Mouse (Mus musculus) macrophage (primary cell): ENCODE data around the gene Trpc5. TPM values are rescaled to one million over a fixed set of nuclear protein-coding genes. Genes with fewer than 3 reads are reported as not detected.

Source experiments
- H3K27ac ChIP-seq: fragments of 350-480 bp; formaldehyde crosslinking; 2 replicates; pipeline ENCODE4 v1.9.0; 2021
- H3K36me3 ChIP-seq: fragments of 350-480 bp; formaldehyde crosslinking; 2 replicates; pipeline ENCODE4 v1.9.0; 2021; ENCODE audit errors: inconsistent target
- H3K4me3 ChIP-seq: fragments of 350-480 bp; formaldehyde crosslinking; 2 replicates; pipeline ENCODE4 v1.9.0; 2021; ENCODE audit errors: inconsistent target
- H3K79me2 ChIP-seq: fragments of 350-480 bp; formaldehyde crosslinking; 2 replicates; pipeline ENCODE4 v1.9.0; 2021; ENCODE audit errors: inconsistent target
- WGBS: methylation state at CpG from one replicate; pipeline ENCODE4 v1.1.7; 2026; ENCODE audit warnings: inconsistent platforms; ENCODE audit not compliant: missing documents; 5-methylcytosine and 5-hydroxymethylcytosine counted together
- polyA plus RNA-seq: library from polyadenylated mRNA; stranded (reverse); fragments of 250-400 nt; gene quantifications from 3 replicates; pipeline ENCODE4 v1.2.4, GENCODE M21; 2018; ENCODE audit warnings: inconsistent platforms

Trpc5 gene
- polyA plus RNA-seq, 1 experiment from 2014 or later, result not detected

DNA sequence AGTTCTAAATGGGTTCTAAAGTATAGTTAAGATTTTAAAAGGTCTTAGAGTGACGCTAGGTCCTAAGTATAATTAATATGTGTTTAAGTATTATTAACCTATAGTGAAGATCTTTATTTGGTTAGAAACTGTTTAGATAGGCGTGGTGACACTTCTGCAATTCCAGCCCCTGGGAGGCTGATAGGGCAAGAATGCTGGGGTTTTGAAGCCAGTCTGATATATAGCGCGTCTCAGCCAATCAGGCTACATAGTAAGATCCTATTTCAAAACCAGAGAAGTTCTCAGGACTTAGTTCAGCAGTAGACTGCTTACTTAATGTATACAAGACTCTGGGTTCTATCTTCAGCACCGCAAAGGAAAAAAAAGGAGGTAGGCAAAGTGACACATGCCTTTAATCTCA, 231.7 kb downstream of the Trpc5 start, which contains the start of gene Trpc5os:
Gene Trpc5os (plus strand): TSS at position 301 of the 400 bp plus-strand sequence.
- Histone ChIP-seq H3K36me3 (no peaks in the 10 kb centered on the region), H3K79me2 (no peaks in the 10 kb centered on the region), H3K4me3 (no peak within 1 kb of the TSS), H3K27ac (no peak within 1 kb of the TSS)
- 94% methylated on average over 4 of the region's 5 CpGs for WGBS

DNA sequence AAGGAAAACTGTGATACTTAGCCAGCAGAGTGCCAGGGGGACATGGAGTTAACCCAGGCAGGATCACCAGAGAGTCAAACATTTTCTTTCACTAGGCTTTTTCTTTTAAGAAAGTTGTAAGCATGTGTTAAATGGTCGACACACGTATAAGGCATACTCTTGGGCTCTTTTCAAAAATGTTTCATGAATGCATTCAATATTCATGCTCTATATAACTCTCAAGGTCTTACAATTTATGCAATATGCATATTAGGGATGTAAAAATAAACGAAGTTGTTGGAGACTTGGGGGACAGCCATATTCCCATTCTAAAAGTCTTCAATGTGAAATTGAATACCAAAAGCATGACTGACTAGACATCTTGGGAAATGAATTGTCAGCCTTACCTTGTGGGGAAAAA, 264.1 kb downstream of the Trpc5 start:
- Histone ChIP-seq H3K79me2 (no peaks in the 10 kb centered on the region), H3K4me3 (no peak overlapping the region), H3K36me3 (no peaks in the 10 kb centered on the region), H3K27ac (no peak overlapping the region)
- WGBS, result 83% methylated on average over 3 of the region's 3 CpGs

DNA sequence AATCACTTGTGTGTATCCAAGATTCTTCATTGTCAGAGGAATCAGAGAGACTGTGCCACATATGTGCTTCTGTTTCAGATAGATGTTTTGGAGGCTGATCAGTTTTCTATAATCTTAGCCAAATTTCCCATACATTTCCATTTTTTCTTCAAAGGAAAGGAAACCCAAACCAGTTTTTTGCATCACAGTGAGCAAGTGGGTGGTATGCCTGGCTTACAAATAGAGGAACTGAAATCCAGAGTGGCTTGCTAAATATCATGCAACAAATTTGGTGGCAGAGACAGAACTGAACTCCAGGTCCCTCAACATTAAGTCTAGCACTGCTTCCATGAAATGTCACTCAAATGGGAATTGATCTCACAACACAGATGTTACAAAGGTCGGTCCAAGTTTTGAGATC, 266.9 kb downstream of the Trpc5 start:
- Histone ChIP-seq H3K4me3 (no peak overlapping the region), H3K79me2 (no peaks in the 10 kb centered on the region), H3K27ac (no peak overlapping the region), H3K36me3 (no peaks in the 10 kb centered on the region)
- WGBS, result 40% methylated on average over 1 of the region's 1 CpGs

DNA sequence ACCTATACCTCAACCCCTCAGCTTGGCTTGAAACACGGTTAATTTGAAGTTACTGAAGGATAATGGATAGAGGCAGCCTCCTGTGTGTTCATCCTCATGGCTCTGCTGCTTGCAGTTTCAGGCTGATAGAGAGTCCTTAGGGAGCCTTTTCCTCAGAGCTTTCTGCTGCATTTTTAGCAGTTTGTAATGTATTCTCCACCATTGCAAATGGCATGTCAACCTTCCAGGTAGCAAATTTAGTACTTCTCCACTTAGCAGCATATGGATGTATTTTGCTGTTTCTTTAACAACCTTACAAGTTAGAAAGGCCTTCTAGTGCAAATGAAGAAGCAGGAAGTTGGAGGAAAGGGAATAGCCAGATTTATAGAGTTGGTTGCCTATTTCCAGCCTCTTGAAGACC, 267.7 kb downstream of the Trpc5 start:
- no peaks in the 10 kb centered on the region for H3K79me2 ChIP-seq
- H3K36me3 ChIP-seq, result no peaks in the 10 kb centered on the region
- no peak overlapping the region for H3K4me3 ChIP-seq
- no peak overlapping the region for H3K27ac ChIP-seq
- WGBS, result 67% methylated on average over 1 of the region's 1 CpGs

DNA sequence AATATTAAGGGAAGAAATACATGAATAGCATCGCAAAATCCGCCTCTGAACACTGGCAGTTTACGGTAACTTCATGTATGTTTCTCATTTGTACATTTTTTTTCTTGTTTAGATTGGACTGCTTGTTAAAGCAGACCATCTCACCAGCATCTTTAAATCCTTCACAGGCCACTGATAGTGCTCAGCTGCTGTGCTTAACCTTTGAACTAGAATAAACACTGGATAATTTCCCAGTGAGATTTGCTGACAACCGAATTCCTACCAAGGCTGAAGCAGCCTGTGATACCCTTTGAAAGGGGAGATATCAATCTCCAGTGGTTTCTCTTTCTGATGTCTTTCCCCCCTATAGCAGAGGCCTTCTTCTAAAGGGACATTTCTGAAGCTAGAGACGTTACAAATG, 279.9 kb downstream of the Trpc5 start:
- H3K79me2 ChIP-seq, result no peaks in the 10 kb centered on the region
- H3K4me3 ChIP-seq, result no peak overlapping the region
- WGBS, result 90% methylated on average over 5 of the region's 5 CpGs
- no peak overlapping the region for H3K27ac ChIP-seq
- no peaks in the 10 kb centered on the region for H3K36me3 ChIP-seq

DNA sequence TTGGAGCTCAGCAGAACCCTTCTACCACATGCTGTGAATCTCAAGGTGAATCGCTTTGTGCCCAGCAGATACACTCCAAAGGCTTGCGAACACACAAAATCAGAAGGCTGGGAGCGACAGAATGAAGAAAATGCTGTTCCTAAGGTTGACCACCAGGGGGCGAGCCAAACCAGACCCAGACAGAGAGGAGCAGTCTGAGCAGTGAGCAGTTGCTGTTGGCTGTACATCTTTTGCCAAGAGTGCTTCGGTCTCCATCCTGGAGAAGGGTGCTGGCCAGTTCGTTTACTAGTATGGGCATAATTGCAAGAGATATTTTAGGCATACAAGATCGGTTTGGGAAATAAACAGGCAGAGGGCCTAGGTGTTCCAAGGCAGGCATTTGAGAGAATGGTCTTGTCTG, 284.5 kb downstream of the Trpc5 start:
- no peaks in the 10 kb centered on the region for H3K79me2 ChIP-seq
- WGBS, result 26% methylated on average over 6 of the region's 7 CpGs
- no peak overlapping the region for H3K27ac ChIP-seq
- H3K4me3 ChIP-seq, result no peak overlapping the region
- no peaks in the 10 kb centered on the region for H3K36me3 ChIP-seq

DNA sequence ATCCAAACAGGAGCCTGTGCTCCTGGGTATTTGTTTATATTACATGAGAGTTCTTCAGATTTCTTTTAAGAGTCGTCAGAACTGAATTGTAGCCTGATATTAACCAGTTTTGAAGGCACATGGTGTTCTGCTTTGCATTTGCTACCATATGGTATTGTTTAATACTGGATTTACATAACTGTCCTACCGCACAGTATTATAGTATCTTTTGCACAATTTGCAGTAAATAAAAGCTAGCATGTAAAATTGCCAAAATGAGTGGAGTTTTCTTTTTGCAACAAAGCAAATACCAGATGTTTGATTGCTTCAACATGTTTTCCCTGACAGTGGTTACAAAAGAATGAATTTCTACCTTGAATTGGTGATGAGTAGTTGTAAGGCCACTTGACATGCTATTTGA, 313.8 kb downstream of the Trpc5 start:
- 88% methylated on average over 2 of the region's 2 CpGs for WGBS
- Histone ChIP-seq H3K27ac (no peak overlapping the region), H3K79me2 (no peaks in the 10 kb centered on the region), H3K4me3 (no peak overlapping the region), H3K36me3 (no peaks in the 10 kb centered on the region)

DNA sequence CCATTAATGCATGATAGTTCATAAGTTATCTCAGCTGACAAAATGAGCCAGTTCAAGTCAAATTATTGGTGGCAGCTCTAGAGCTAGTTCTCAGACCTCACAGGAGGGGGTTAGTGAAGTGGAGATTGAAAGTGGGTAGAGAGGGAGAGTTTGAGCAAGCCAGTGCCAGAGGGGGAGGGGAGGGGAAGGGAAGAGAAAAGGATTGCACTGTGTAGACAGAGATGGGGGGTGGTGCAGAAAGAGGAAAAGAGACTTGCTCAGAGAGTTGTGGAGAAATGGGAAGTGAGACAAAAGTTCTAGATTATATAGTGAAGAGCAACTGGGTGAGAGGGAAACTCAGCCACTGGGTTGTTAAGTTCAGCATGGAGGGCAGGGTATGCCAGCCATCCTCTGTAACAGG, 349.6 kb downstream of the Trpc5 start:
- Histone ChIP-seq H3K4me3 (no peak overlapping the region), H3K27ac (no peak overlapping the region), H3K36me3 (no peaks in the 10 kb centered on the region), H3K79me2 (no peaks in the 10 kb centered on the region)

DNA sequence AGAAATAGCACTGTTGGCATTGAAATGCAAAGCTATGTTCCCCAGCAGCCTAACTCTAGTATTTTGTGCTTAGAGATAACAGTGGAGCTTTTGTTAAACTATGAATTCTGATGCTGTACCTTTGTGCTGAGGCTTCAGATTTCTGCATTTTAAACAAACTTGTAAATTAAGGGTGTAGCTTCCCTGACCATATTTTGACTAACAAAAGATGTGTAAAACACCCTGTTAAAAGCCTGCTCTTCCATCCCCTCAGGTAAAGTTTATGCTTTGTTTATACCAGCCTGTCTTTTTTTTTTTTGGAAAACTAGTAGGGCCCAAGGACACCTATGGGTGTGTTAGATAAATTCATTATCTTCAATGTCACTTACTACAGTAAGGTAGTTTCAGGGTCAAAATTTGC, 350.0 kb downstream of the Trpc5 start:
- Histone ChIP-seq H3K4me3 (no peak overlapping the region), H3K36me3 (no peaks in the 10 kb centered on the region), H3K27ac (no peak overlapping the region)

DNA sequence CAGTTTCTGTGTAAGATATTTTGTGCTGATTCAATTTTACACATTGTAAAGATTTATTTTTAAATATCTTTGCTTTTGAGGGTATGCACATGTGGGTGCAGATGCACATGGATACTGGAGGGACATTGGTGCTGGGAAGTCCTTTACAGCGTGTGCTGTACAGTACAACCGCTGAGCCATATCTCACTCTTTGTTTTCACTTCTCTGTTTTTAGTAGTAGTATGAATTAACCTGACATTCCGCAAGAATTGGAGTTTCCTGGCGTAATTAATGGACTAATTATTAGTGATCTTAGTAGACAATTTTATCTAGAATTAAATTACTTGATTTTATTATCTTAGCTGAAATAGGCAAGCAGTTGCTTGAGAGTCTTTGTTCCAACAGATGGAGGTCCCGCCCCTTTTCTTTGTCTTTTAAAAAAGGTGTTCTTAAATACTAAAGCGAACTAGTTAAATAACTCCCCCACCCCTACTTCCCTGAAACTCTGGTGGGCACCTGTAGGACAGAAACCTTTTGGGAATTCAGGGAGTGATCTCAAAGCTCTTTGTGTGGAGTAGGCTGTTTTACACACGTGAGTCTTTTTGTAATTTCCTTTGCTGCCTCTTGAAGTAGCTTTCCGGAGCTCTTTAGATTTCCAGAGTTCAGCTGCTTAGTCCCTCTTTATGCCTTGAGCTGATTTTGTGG, 352.5 kb downstream of the Trpc5 start:
- Histone ChIP-seq H3K36me3 (no peaks in the 10 kb centered on the region), H3K79me2 (no peaks in the 10 kb centered on the region), H3K4me3 (no peak overlapping the region), H3K27ac (no peak overlapping the region)
- WGBS, result 79% methylated on average over 8 of the region's 8 CpGs

More for the DNA sequence above, 350.0 kb downstream of the Trpc5 start:
- no peaks in the 10 kb centered on the region for H3K79me2 ChIP-seq

Other genes starting within 250 kb of the Trpc5 start
- not detected in 3 replicates for gene Trpc5os, start 231.6 kb downstream of the Trpc5 start, polyA plus RNA-seq
- gene Rtl4, start 727 bp upstream of the Trpc5 start, polyA plus RNA-seq, result not detected in 3 replicates